ENCODE assay signal across 8 mouse cellular contexts in genomic region chr4:59439041-59439440, GRCm38 (mm10). TPM values are rescaled to one million over a fixed set of nuclear protein-coding genes. Genes with fewer than 3 reads are reported as not detected.
DNase-seq lines count a peak whose midpoint lies in the region; ATAC-seq lines count a peak whose summit lies in the region.
"Had no signal": no experiment of that assay in that cellular context is flagged by ENCODE, and none has a peak within 500 bp of the region (broad histone marks: within the 10 kb centered on the region; RNA-seq: fewer than 3 reads in every experiment).

No protein-coding gene starts in this region.

- DNase-seq in lung, postnatal 10 days = no peak
- no peak for DNase-seq in left cerebral cortex, adult 8-10 months (ENCODE audit: low spot score in 2 of 2)
- no peak for DNase-seq in cerebellum, postnatal 4 days (ENCODE audit: low spot score in 2 of 2)
- DNase-seq: cerebellum, postnatal 36 days had no signal

- peak overlapping the region; percentile 99 for H3K4me2 ChIP-seq in lung, embryonic 15.5 days
- peak overlapping the region; percentile 100 for H3K4me2 ChIP-seq in embryonic facial prominence, embryonic 13.5 days
- H3K4me2 ChIP-seq in intestine, embryonic 15.5 days (replicated peaks) = peak overlapping the region; percentile 97
- peak overlapping the region; percentile 100 for H3K4me2 ChIP-seq in neural tube, embryonic 13.5 days

- H3K36me3 ChIP-seq in lung, embryonic 15.5 days = no peaks in the 10 kb centered on the region
- H3K36me3 ChIP-seq in embryonic facial prominence, embryonic 13.5 days = no peaks in the 10 kb centered on the region
- no peaks in the 10 kb centered on the region for H3K36me3 ChIP-seq in intestine, embryonic 15.5 days
- no peaks in the 10 kb centered on the region for H3K36me3 ChIP-seq in neural tube, embryonic 13.5 days

- no peak for ATAC-seq in lung, embryonic 15.5 days (ENCODE audit: borderline replicate concordance, extremely low read depth, low FRiP score, low TSS enrichment)
- no peak for ATAC-seq in embryonic facial prominence, embryonic 13.5 days (ENCODE audit: insufficient number of reproducible peaks, insufficient read depth, low FRiP score, low TSS enrichment, low read depth)
- ATAC-seq in intestine, embryonic 15.5 days = no peak
- no peak for ATAC-seq in neural tube, embryonic 13.5 days (ENCODE audit: low read depth)

- no peak overlapping the region for H3K27ac ChIP-seq in lung, embryonic 15.5 days
- no peak overlapping the region for H3K27ac ChIP-seq in embryonic facial prominence, embryonic 13.5 days
- H3K27ac ChIP-seq in intestine, embryonic 15.5 days = peak overlapping the region; percentile 28; the same call in 1 of the 2 replicates
- H3K27ac ChIP-seq in neural tube, embryonic 13.5 days (replicated peaks) = no peak overlapping the region

- H3K9ac ChIP-seq in lung, embryonic 15.5 days = no peak overlapping the region
- no peak overlapping the region for H3K9ac ChIP-seq in embryonic facial prominence, embryonic 13.5 days
- H3K9ac ChIP-seq in intestine, embryonic 15.5 days = no peak overlapping the region
- peak overlapping the region; percentile 83; the same call in 1 of the 2 replicates for H3K9ac ChIP-seq in neural tube, embryonic 13.5 days

- 25% methylated on average over 5 of the region's 5 CpGs for WGBS in lung, embryonic 15.5 days
- WGBS in embryonic facial prominence, embryonic 13.5 days = 21% methylated on average over 5 of the region's 5 CpGs
- 16% methylated on average over 5 of the region's 5 CpGs for WGBS in intestine, embryonic 15.5 days
- 30% methylated on average over 5 of the region's 5 CpGs for WGBS in neural tube, embryonic 13.5 days

- peak overlapping the region; percentile 72; the same call in 1 of the 2 replicates for H3K4me3 ChIP-seq in lung, embryonic 15.5 days
- peak overlapping the region; percentile 68; the same call in 1 of the 2 replicates for H3K4me3 ChIP-seq in embryonic facial prominence, embryonic 13.5 days
- H3K4me3 ChIP-seq in intestine, embryonic 15.5 days (replicated peaks) = peak overlapping the region; percentile 72
- 0 out of 2 replicates have a peak overlapping the region, but pooled peaks have one; percentile 71 for H3K4me3 ChIP-seq in neural tube, embryonic 13.5 days

- peaks cover 22% of the 10 kb centered on the region for H3K4me1 ChIP-seq in lung, embryonic 15.5 days
- H3K4me1 ChIP-seq in embryonic facial prominence, embryonic 13.5 days = peaks cover 11% of the 10 kb centered on the region
- H3K4me1 ChIP-seq in intestine, embryonic 15.5 days (replicated peaks) = no peaks in the 10 kb centered on the region
- peaks cover 13% of the 10 kb centered on the region for H3K4me1 ChIP-seq in neural tube, embryonic 13.5 days (replicated peaks)

- no peaks in the 10 kb centered on the region for H3K27me3 ChIP-seq in lung, embryonic 15.5 days
- peaks cover 44% of the 10 kb centered on the region for H3K27me3 ChIP-seq in embryonic facial prominence, embryonic 13.5 days
- no peaks in the 10 kb centered on the region for H3K27me3 ChIP-seq in intestine, embryonic 15.5 days (replicated peaks)
- H3K27me3 ChIP-seq in neural tube, embryonic 13.5 days = peaks cover 43% of the 10 kb centered on the region

- H3K9me3 ChIP-seq in lung, embryonic 15.5 days = no peaks in the 10 kb centered on the region
- H3K9me3 ChIP-seq in embryonic facial prominence, embryonic 13.5 days = 0 out of 2 replicates have a peak, but pooled peaks cover 4% of the 10 kb centered on the region
- H3K9me3 ChIP-seq in intestine, embryonic 15.5 days = no peaks in the 10 kb centered on the region
- no peaks in the 10 kb centered on the region for H3K9me3 ChIP-seq in neural tube, embryonic 13.5 days

RNA-seq across cellular contexts. Expression of gene Susd1, which starts 0.6 kb away (rescaled TPM):
- polyA plus RNA-seq in lung, embryonic 15.5 days (2015; fragmentation: Nextera tagmentation; extraction: Ambion mirVana) = 7.8 and 8.0 TPM in 2 replicates
- 2.5 and 3.3 TPM in 2 replicates for polyA plus RNA-seq in embryonic facial prominence, embryonic 13.5 days (2015; fragmentation: Nextera tagmentation; extraction: Ambion mirVana)
- polyA plus RNA-seq in intestine, embryonic 15.5 days (2015; fragmentation: Nextera tagmentation; extraction: Ambion mirVana) = 10.8 and 11.2 TPM in 2 replicates
- 1.4 and 2.0 TPM in 2 replicates for polyA plus RNA-seq in neural tube, embryonic 13.5 days (2015; fragmentation: Nextera tagmentation; extraction: Ambion mirVana)
- total RNA-seq in left cerebral cortex, adult 8-10 months (2022) = 10 to 100 TPM in 1 of 4 experiments, 1 to 10 TPM in 3; 7.8 to 11.2 (median 9.8) TPM
